13 mouse cellular contexts compared by ENCODE assay signal in genomic region chr9:109090446-109090845, GRCm38 (mm10). TPM values are rescaled to one million over a fixed set of nuclear protein-coding genes. Genes with fewer than 3 reads are reported as not detected.
A peak's percentile ranks its signal among the peaks of the same experiment; 100 is the strongest.
DNase-seq lines count a peak whose midpoint lies in the region; ATAC-seq lines count a peak whose summit lies in the region.
"Had no signal": no experiment of that assay in that cellular context is flagged by ENCODE, and none has a peak within 500 bp of the region (broad histone marks: within the 10 kb centered on the region; RNA-seq: fewer than 3 reads in every experiment).

No protein-coding gene starts in this region.

- H3K36me3 ChIP-seq in liver, embryonic 13.5 days = peaks cover 33% of the 10 kb centered on the region
- H3K36me3 ChIP-seq in liver, embryonic 11.5 days (ENCODE audit: control insufficient read depth, insufficient read depth, low read length) = peaks cover 5% of the 10 kb centered on the region; the same call in 1 of the 2 replicates
- 0 out of 2 replicates have a peak, but pooled peaks cover 18% of the 10 kb centered on the region for H3K36me3 ChIP-seq in embryonic facial prominence, embryonic 15.5 days
- H3K36me3 ChIP-seq in stomach, embryonic 14.5 days (ENCODE audit: control insufficient read depth, insufficient read depth, low read length) = peaks cover 9% of the 10 kb centered on the region
- peaks cover 26% of the 10 kb centered on the region for H3K36me3 ChIP-seq in neural tube, embryonic 15.5 days

- no peak for ATAC-seq in liver, embryonic 13.5 days (ENCODE audit: low read depth)
- ATAC-seq in liver, embryonic 11.5 days (replicated peaks; ENCODE audit: low FRiP score) = no peak
- no peak for ATAC-seq in embryonic facial prominence, embryonic 15.5 days (ENCODE audit: insufficient number of reproducible peaks, low FRiP score, low TSS enrichment, low read depth)
- ATAC-seq in stomach, embryonic 14.5 days (ENCODE audit: insufficient number of reproducible peaks, insufficient read depth, low FRiP score, low read depth) = no peak
- ATAC-seq in neural tube, embryonic 15.5 days (ENCODE audit: low FRiP score) = no peak
- ATAC-seq: hindbrain, postnatal 0 days; midbrain, embryonic 13.5 days; Patski had no signal

- H3K27me3 ChIP-seq in liver, embryonic 13.5 days = peaks cover 30% of the 10 kb centered on the region
- H3K27me3 ChIP-seq in liver, embryonic 11.5 days (replicated peaks; ENCODE audit: control insufficient read depth, insufficient read depth, low read length) = peaks cover 14% of the 10 kb centered on the region
- no peaks in the 10 kb centered on the region for H3K27me3 ChIP-seq in embryonic facial prominence, embryonic 15.5 days
- H3K27me3 ChIP-seq in stomach, embryonic 14.5 days (ENCODE audit: control insufficient read depth, insufficient read depth, low read length) = no peaks in the 10 kb centered on the region
- H3K27me3 ChIP-seq in neural tube, embryonic 15.5 days (replicated peaks) = no peaks in the 10 kb centered on the region
- H3K27me3 ChIP-seq: midbrain, embryonic 13.5 days had no signal

- H3K4me3 ChIP-seq in liver, embryonic 13.5 days (replicated peaks) = no peak overlapping the region
- no peak overlapping the region for H3K4me3 ChIP-seq in liver, embryonic 11.5 days (ENCODE audit: low read depth, low read length)
- no peak overlapping the region for H3K4me3 ChIP-seq in embryonic facial prominence, embryonic 15.5 days (replicated peaks)
- H3K4me3 ChIP-seq in stomach, embryonic 14.5 days (ENCODE audit: low read depth, low read length) = no peak overlapping the region
- H3K4me3 ChIP-seq in neural tube, embryonic 15.5 days (replicated peaks) = no peak overlapping the region
- H3K4me3 ChIP-seq: midbrain, embryonic 13.5 days had no signal

- no peak for DNase-seq in liver, embryonic 13.5 days
- no peak for DNase-seq in liver, embryonic 11.5 days (ENCODE audit: low spot score)
- DNase-seq in brain, adult 2 months (ENCODE audit: low read depth, low spot score) = peak; percentile 43
- no peak for DNase-seq in cerebellum, adult 11-12 months
- DNase-seq: cerebellum, postnatal 14 days; heart, adult 11 months; thymus, postnatal 14 days had no signal

- H3K9me3 ChIP-seq in liver, embryonic 13.5 days (replicated peaks) = no peaks in the 10 kb centered on the region
- no peaks in the 10 kb centered on the region for H3K9me3 ChIP-seq in liver, embryonic 11.5 days (ENCODE audit: control insufficient read depth, low read length)
- no peaks in the 10 kb centered on the region for H3K9me3 ChIP-seq in embryonic facial prominence, embryonic 15.5 days (replicated peaks)
- no peaks in the 10 kb centered on the region for H3K9me3 ChIP-seq in stomach, embryonic 14.5 days (ENCODE audit: control insufficient read depth, low read depth, low read length)
- H3K9me3 ChIP-seq in neural tube, embryonic 15.5 days (replicated peaks) = no peaks in the 10 kb centered on the region
- H3K9me3 ChIP-seq: midbrain, embryonic 13.5 days had no signal

- H3K9ac ChIP-seq in liver, embryonic 13.5 days = no peak overlapping the region
- H3K9ac ChIP-seq in liver, embryonic 11.5 days (ENCODE audit: low read depth, low read length) = no peak overlapping the region
- H3K9ac ChIP-seq in embryonic facial prominence, embryonic 15.5 days = no peak overlapping the region
- H3K9ac ChIP-seq in stomach, embryonic 14.5 days (replicated peaks; ENCODE audit: low read depth, low read length) = no peak overlapping the region; the same call in 1 of the 2 replicates
- H3K9ac ChIP-seq in neural tube, embryonic 15.5 days (replicated peaks) = no peak overlapping the region
- H3K9ac ChIP-seq: midbrain, embryonic 13.5 days had no signal

- peaks cover 33% of the 10 kb centered on the region for H3K4me1 ChIP-seq in liver, embryonic 13.5 days (replicated peaks)
- H3K4me1 ChIP-seq in liver, embryonic 11.5 days (replicated peaks; ENCODE audit: control insufficient read depth, insufficient read depth, low read length) = peaks cover 7% of the 10 kb centered on the region
- H3K4me1 ChIP-seq in embryonic facial prominence, embryonic 15.5 days = peaks cover 34% of the 10 kb centered on the region
- H3K4me1 ChIP-seq in stomach, embryonic 14.5 days (ENCODE audit: control insufficient read depth, insufficient read depth, low read length) = no peaks in the 10 kb centered on the region; the same call in 1 of the 2 replicates
- H3K4me1 ChIP-seq in neural tube, embryonic 15.5 days = peaks cover 17% of the 10 kb centered on the region

- peak overlapping the region; percentile 21; the same call in 1 of the 2 replicates for H3K27ac ChIP-seq in liver, embryonic 13.5 days
- no peak overlapping the region for H3K27ac ChIP-seq in liver, embryonic 11.5 days (ENCODE audit: low read depth, low read length)
- H3K27ac ChIP-seq in embryonic facial prominence, embryonic 15.5 days (replicated peaks) = peak overlapping the region; percentile 63; the same call in 1 of the 2 replicates
- peak overlapping the region; percentile 39; the same call in 1 of the 2 replicates for H3K27ac ChIP-seq in stomach, embryonic 14.5 days (ENCODE audit: low read length)
- H3K27ac ChIP-seq in neural tube, embryonic 15.5 days (replicated peaks) = no peak overlapping the region
- H3K27ac ChIP-seq: hindbrain, postnatal 0 days; midbrain, embryonic 13.5 days had no signal

- H3K4me2 ChIP-seq in liver, embryonic 13.5 days = no peak overlapping the region
- H3K4me2 ChIP-seq in liver, embryonic 11.5 days = no peak overlapping the region
- H3K4me2 ChIP-seq in embryonic facial prominence, embryonic 15.5 days (replicated peaks) = 0 out of 2 replicates have a peak overlapping the region, but pooled peaks have one; percentile 2
- no peak overlapping the region for H3K4me2 ChIP-seq in stomach, embryonic 14.5 days (replicated peaks; ENCODE audit: low read depth, low read length)
- no peak overlapping the region for H3K4me2 ChIP-seq in neural tube, embryonic 15.5 days
- H3K4me2 ChIP-seq: midbrain, embryonic 13.5 days had no signal

- 73% methylated on average over 15 of the region's 15 CpGs for WGBS in liver, embryonic 13.5 days (ENCODE audit: insufficient replicate concordance)
- WGBS in liver, embryonic 11.5 days = 80% methylated on average over 15 of the region's 15 CpGs
- WGBS in embryonic facial prominence, embryonic 15.5 days = 64% methylated on average over 15 of the region's 15 CpGs
- 68% methylated on average over 15 of the region's 15 CpGs for WGBS in stomach, embryonic 14.5 days
- WGBS in neural tube, embryonic 15.5 days = 69% methylated on average over 15 of the region's 15 CpGs

RNA-seq across cellular contexts. Expression of gene Plxnb1, which starts 4.7 kb away (rescaled TPM):
- 2.3 and 3.2 TPM in 2 replicates for polyA plus RNA-seq in liver, embryonic 13.5 days (2015; fragmentation: Nextera tagmentation; extraction: Ambion mirVana)
- 5.8 and 7.4 TPM in 2 replicates for polyA plus RNA-seq in liver, embryonic 11.5 days (2014; fragmentation: Nextera tagmentation; extraction: Ambion mirVana)
- 14.4 and 15.7 TPM in 2 replicates for polyA plus RNA-seq in embryonic facial prominence, embryonic 15.5 days (2015; fragmentation: Nextera tagmentation; extraction: Ambion mirVana)
- 15.8 and 17.5 TPM in 2 replicates for polyA plus RNA-seq in stomach, embryonic 14.5 days (2014; fragmentation: Nextera tagmentation; extraction: Ambion mirVana)
- 11.6 and 13.7 TPM in 2 replicates for polyA plus RNA-seq in neural tube, embryonic 15.5 days (2015; fragmentation: Nextera tagmentation; extraction: Ambion mirVana)

RNA-seq across cellular contexts. Expression of gene Tma7, which starts 8.1 kb away (rescaled TPM):
- 480 and 506 TPM in 2 replicates for polyA plus RNA-seq in liver, embryonic 13.5 days (2015; fragmentation: Nextera tagmentation; extraction: Ambion mirVana)
- polyA plus RNA-seq in liver, embryonic 11.5 days (2014; fragmentation: Nextera tagmentation; extraction: Ambion mirVana) = 716 and 742 TPM in 2 replicates
- polyA plus RNA-seq in embryonic facial prominence, embryonic 15.5 days (2015; fragmentation: Nextera tagmentation; extraction: Ambion mirVana) = 509 and 534 TPM in 2 replicates
- 633 and 676 TPM in 2 replicates for polyA plus RNA-seq in stomach, embryonic 14.5 days (2014; fragmentation: Nextera tagmentation; extraction: Ambion mirVana)
- polyA plus RNA-seq in neural tube, embryonic 15.5 days (2015; fragmentation: Nextera tagmentation; extraction: Ambion mirVana) = 678 and 752 TPM in 2 replicates

RNA-seq across cellular contexts. Expression of gene Ccdc51, which starts 8.2 kb away (rescaled TPM):
- polyA plus RNA-seq in liver, embryonic 13.5 days (2015; fragmentation: Nextera tagmentation; extraction: Ambion mirVana) = 14.6 and 14.7 TPM in 2 replicates
- 21.9 TPM in 2 replicates for polyA plus RNA-seq in liver, embryonic 11.5 days (2014; fragmentation: Nextera tagmentation; extraction: Ambion mirVana)
- polyA plus RNA-seq in embryonic facial prominence, embryonic 15.5 days (2015; fragmentation: Nextera tagmentation; extraction: Ambion mirVana) = 13.7 and 16.6 TPM in 2 replicates
- 12.9 and 13.1 TPM in 2 replicates for polyA plus RNA-seq in stomach, embryonic 14.5 days (2014; fragmentation: Nextera tagmentation; extraction: Ambion mirVana)
- polyA plus RNA-seq in neural tube, embryonic 15.5 days (2015; fragmentation: Nextera tagmentation; extraction: Ambion mirVana) = 12.2 and 13.7 TPM in 2 replicates

RNA-seq across cellular contexts. Expression of gene Atrip, which starts 16.5 kb away (rescaled TPM):
- polyA plus RNA-seq in liver, embryonic 13.5 days (2015; fragmentation: Nextera tagmentation; extraction: Ambion mirVana) = 12.6 and 12.7 TPM in 2 replicates
- 24.3 and 28.9 TPM in 2 replicates for polyA plus RNA-seq in liver, embryonic 11.5 days (2014; fragmentation: Nextera tagmentation; extraction: Ambion mirVana)
- polyA plus RNA-seq in embryonic facial prominence, embryonic 15.5 days (2015; fragmentation: Nextera tagmentation; extraction: Ambion mirVana) = 26.8 and 30.8 TPM in 2 replicates
- polyA plus RNA-seq in stomach, embryonic 14.5 days (2014; fragmentation: Nextera tagmentation; extraction: Ambion mirVana) = 27.2 and 29.3 TPM in 2 replicates
- polyA plus RNA-seq in neural tube, embryonic 15.5 days (2015; fragmentation: Nextera tagmentation; extraction: Ambion mirVana) = 32.8 TPM in 2 replicates

RNA-seq across cellular contexts. Expression of gene Trex1, which starts 30.9 kb away (rescaled TPM):
- 7.4 and 8.9 TPM in 2 replicates for polyA plus RNA-seq in liver, embryonic 13.5 days (2015; fragmentation: Nextera tagmentation; extraction: Ambion mirVana)
- polyA plus RNA-seq in liver, embryonic 11.5 days (2014; fragmentation: Nextera tagmentation; extraction: Ambion mirVana) = 8.9 and 9.7 TPM in 2 replicates
- 21.0 and 22.5 TPM in 2 replicates for polyA plus RNA-seq in embryonic facial prominence, embryonic 15.5 days (2015; fragmentation: Nextera tagmentation; extraction: Ambion mirVana)
- 11.6 and 12.2 TPM in 2 replicates for polyA plus RNA-seq in stomach, embryonic 14.5 days (2014; fragmentation: Nextera tagmentation; extraction: Ambion mirVana)
- 13.9 and 15.6 TPM in 2 replicates for polyA plus RNA-seq in neural tube, embryonic 15.5 days (2015; fragmentation: Nextera tagmentation; extraction: Ambion mirVana)

Comparison
In these comparisons a context has a peak if more than half of its experiments do, and no peak if none do; other contexts are left out.
1. H3K27ac ChIP-seq: peak in liver, embryonic 13.5 days (single experiment), embryonic facial prominence, embryonic 15.5 days (single experiment) and stomach, embryonic 14.5 days (single experiment); none in liver, embryonic 11.5 days (single experiment) and neural tube, embryonic 15.5 days (single experiment).